Mouse (Mus musculus): ENCODE data around the gene Kif4. TPM values are rescaled to one million over a fixed set of nuclear protein-coding genes. Genes with fewer than 3 reads are reported as not detected.

Gene Kif4
- polyA plus RNA-seq, 1 experiment from 2014 or later: 21.8 TPM

- ChIA-PET CTCF (no interaction called here), POLR2A (no interaction called here)
- ATAC-seq: no peak
- H3K27me3 ChIP-seq: peaks cover 6% of the 10 kb centered on the region
- no peak for TF ChIP-seq CTCF (IDR thresholded peaks at IDR 0.05)
- in situ Hi-C loops (cut with MboI; ENCODE audit: low pct_unique_long_range_greater_than_20kb): loop anchor here (10.0 kb wide), 1 partner anchor 56 kb away; no protein-coding TSS in a partner anchor
- DNase-seq (ENCODE audit: low read depth, low spot score): no peak
Measured at GRCm38 (mm10) chrX:100769281-100769680, 143.7 kb downstream of the Kif4 start.

- CTCF ChIA-PET: no interaction called here
- in situ Hi-C loops (cut with MboI; ENCODE audit: low pct_unique_long_range_greater_than_20kb): loop anchor here (10.0 kb wide), 1 partner anchor 170 kb away; no protein-coding TSS in a partner anchor
- POLR2A ChIA-PET: no interaction called here
- DNase-seq (ENCODE audit: low read depth, low spot score) (no peak), ATAC-seq (no peak)
- no peaks in the 10 kb centered on the region for H3K27me3 ChIP-seq
- TF ChIP-seq CTCF (IDR thresholded peaks at IDR 0.05): no peak
Measured at GRCm38 (mm10) chrX:100774341-100774811, 148.8 kb downstream of the Kif4 start.

- in situ Hi-C loops (cut with MboI; ENCODE audit: low pct_unique_long_range_greater_than_20kb): loop anchor here (10.0 kb wide), 1 partner anchor 169 kb away; no protein-coding TSS in a partner anchor
- H3K27me3 ChIP-seq: no peaks in the 10 kb centered on the region
- ChIA-PET CTCF (no interaction called here), POLR2A (no interaction called here)
- no peak for TF ChIP-seq CTCF (IDR thresholded peaks at IDR 0.05)
- DNase-seq (ENCODE audit: low read depth, low spot score) (no peak), ATAC-seq (no peak)
Measured at GRCm38 (mm10) chrX:100775405-100775804, 149.9 kb downstream of the Kif4 start.

- CTCF ChIA-PET: no interaction called here
- DNase-seq (ENCODE audit: low read depth, low spot score): no peak
- POLR2A ChIA-PET: no interaction called here
- no peak for TF ChIP-seq CTCF (IDR thresholded peaks at IDR 0.05)
- in situ Hi-C loops (cut with MboI; ENCODE audit: low pct_unique_long_range_greater_than_20kb): loop anchor here (10.0 kb wide), 1 partner anchor 168 kb away; no protein-coding TSS in a partner anchor
- peak; percentile 44 for ATAC-seq
- no peaks in the 10 kb centered on the region for H3K27me3 ChIP-seq
Measured at GRCm38 (mm10) chrX:100776494-100776893, 151.0 kb downstream of the Kif4 start.

Other genes with a start within 250 kb of the Kif4 start
- gene Otud6a, start 196.7 kb upstream of the Kif4 start, polyA plus RNA-seq (2021): not detected
- not detected for gene Awat2, start 183.0 kb upstream of the Kif4 start, polyA plus RNA-seq (2021)
- 77.6 TPM for gene Igbp1, start 131.4 kb upstream of the Kif4 start, polyA plus RNA-seq (2021)
- gene Dgat2l6, start 100.9 kb upstream of the Kif4 start, polyA plus RNA-seq (2021): not detected
- gene Awat1, start 53.5 kb upstream of the Kif4 start, polyA plus RNA-seq (2021): not detected
- gene P2ry4, start 30.9 kb upstream of the Kif4 start, polyA plus RNA-seq (2021): not detected
- gene Arr3, start 20.2 kb upstream of the Kif4 start, polyA plus RNA-seq (2021): 0.06 TPM
- 75.2 TPM for gene Pdzd11, start 831 bp downstream of the Kif4 start, polyA plus RNA-seq (2021)
- gene Gdpd2, start 104.1 kb downstream of the Kif4 start, polyA plus RNA-seq (2021): 7.5 TPM
- gene Dlg3, start 142.0 kb downstream of the Kif4 start, polyA plus RNA-seq (2021): 24.0 TPM

All from Patski (cell line).